Mouse (Mus musculus): ENCODE data around the gene Calcoco2. TPM values are rescaled to one million over a fixed set of nuclear protein-coding genes. Genes with fewer than 3 reads are reported as not detected.

Calcoco2 gene
- polyA plus RNA-seq, 1 experiment = not detected

GRCm38 (mm10) chr11:96070353-96070752 lies 41.4 kb downstream of the Calcoco2 start:
- Histone ChIP-seq H3K27ac (ENCODE audit: insufficient read depth, low read length) (no peak overlapping the region), H3K4me3 (replicated peaks; ENCODE audit: insufficient read depth, low read depth, low read length) (no peak overlapping the region), H3K4me1 (ENCODE audit: control insufficient read depth, insufficient read depth, low read length) (peaks cover 2% of the 10 kb centered on the region; the same call in 1 of the 2 replicates), H3K27me3 (ENCODE audit: control insufficient read depth, insufficient read depth, low read length) (no peaks in the 10 kb centered on the region)
- WGBS = 95% methylated on average over 7 of the region's 7 CpGs
- TF ChIP-seq CTCF (IDR thresholded peaks at IDR 0.05; ENCODE audit: borderline replicate concordance, insufficient read depth, low read depth, low read length) (no peak), POLR2A (IDR thresholded peaks at IDR 0.05; ENCODE audit: borderline replicate concordance, insufficient read depth, low read length) (no peak)
- no peak for DNase-seq

- WGBS = 30% methylated on average over 5 of the region's 5 CpGs
- H3K27me3 ChIP-seq (ENCODE audit: control insufficient read depth, insufficient read depth, low read length) = no peaks in the 10 kb centered on the region
- H3K4me3 ChIP-seq (replicated peaks; ENCODE audit: insufficient read depth, low read depth, low read length) = no peak overlapping the region
- H3K4me1 ChIP-seq (ENCODE audit: control insufficient read depth, insufficient read depth, low read length) = peaks cover 2% of the 10 kb centered on the region; the same call in 1 of the 2 replicates
- DNase-seq = peak in 1 of 2 experiments; percentile 15
- TF ChIP-seq POLR2A (IDR thresholded peaks at IDR 0.05; ENCODE audit: borderline replicate concordance, insufficient read depth, low read length) (no peak), CTCF (IDR thresholded peaks at IDR 0.05; ENCODE audit: borderline replicate concordance, insufficient read depth, low read depth, low read length) (no peak)
- H3K27ac ChIP-seq (ENCODE audit: insufficient read depth, low read length) = no peak overlapping the region
These were observed 43.5 kb downstream of the Calcoco2 start for GRCm38 (mm10) chr11:96068231-96068630.

GRCm38 (mm10) chr11:96065215-96065911 lies 46.4 kb downstream of the Calcoco2 start, which contains the start of gene Ube2z:
Ube2z (minus strand) TSS chr11:96065388.
- DNase-seq = peak; percentile 98 to 99
- H3K27me3 ChIP-seq (ENCODE audit: control insufficient read depth, insufficient read depth, low read length) = no peaks in the 10 kb centered on the region
- no peaks in the 10 kb centered on the region; the same call in 1 of the 2 replicates for H3K4me1 ChIP-seq (ENCODE audit: control insufficient read depth, insufficient read depth, low read length)
- 2% methylated on average over 47 of the region's 50 CpGs for WGBS
- TF ChIP-seq CTCF (IDR thresholded peaks at IDR 0.05; ENCODE audit: borderline replicate concordance, insufficient read depth, low read depth, low read length) = no peak; the same call in 1 of the 2 replicates
- peak; percentile 89 for TF ChIP-seq POLR2A (IDR thresholded peaks at IDR 0.05; ENCODE audit: borderline replicate concordance, insufficient read depth, low read length)
- H3K4me3 ChIP-seq (replicated peaks; ENCODE audit: insufficient read depth, low read depth, low read length) = peak within 1 kb of the TSS; percentile 98
- H3K27ac ChIP-seq (ENCODE audit: insufficient read depth, low read length) = peak within 1 kb of the TSS; percentile 97

GRCm38 (mm10) chr11:96064521-96065214 lies 47.1 kb downstream of the Calcoco2 start:
- H3K27ac ChIP-seq (ENCODE audit: insufficient read depth, low read length) = peak overlapping the region; percentile 76; the same call in 1 of the 2 replicates
- DNase-seq = no peak
- peak overlapping the region; percentile 98 for H3K4me3 ChIP-seq (replicated peaks; ENCODE audit: insufficient read depth, low read depth, low read length)
- WGBS = under 1% methylated on average over 62 of the region's 64 CpGs
- no peak for TF ChIP-seq POLR2A (IDR thresholded peaks at IDR 0.05; ENCODE audit: borderline replicate concordance, insufficient read depth, low read length)
- TF ChIP-seq CTCF (IDR thresholded peaks at IDR 0.05; ENCODE audit: borderline replicate concordance, insufficient read depth, low read depth, low read length) = no peak
- no peaks in the 10 kb centered on the region for H3K27me3 ChIP-seq (ENCODE audit: control insufficient read depth, insufficient read depth, low read length)
- H3K4me1 ChIP-seq (ENCODE audit: control insufficient read depth, insufficient read depth, low read length) = no peaks in the 10 kb centered on the region; the same call in 1 of the 2 replicates

GRCm38 (mm10) chr11:96058309-96058708 lies 53.5 kb downstream of the Calcoco2 start:
- TF ChIP-seq POLR2A (IDR thresholded peaks at IDR 0.05; ENCODE audit: borderline replicate concordance, insufficient read depth, low read length) = no peak
- TF ChIP-seq CTCF (IDR thresholded peaks at IDR 0.05; ENCODE audit: borderline replicate concordance, insufficient read depth, low read depth, low read length) = no peak
- DNase-seq = no peak
- Histone ChIP-seq H3K27ac (ENCODE audit: insufficient read depth, low read length) (no peak overlapping the region), H3K4me1 (ENCODE audit: control insufficient read depth, insufficient read depth, low read length) (no peaks in the 10 kb centered on the region; the same call in 1 of the 2 replicates), H3K27me3 (ENCODE audit: control insufficient read depth, insufficient read depth, low read length) (no peaks in the 10 kb centered on the region), H3K4me3 (replicated peaks; ENCODE audit: insufficient read depth, low read depth, low read length) (no peak overlapping the region)
- WGBS = 81% methylated on average over 4 of the region's 4 CpGs

- H3K27ac ChIP-seq (ENCODE audit: insufficient read depth, low read length) = no peak overlapping the region
These were observed 60.9 kb downstream of the Calcoco2 start for GRCm38 (mm10) chr11:96050854-96051253.

GRCm38 (mm10) chr11:96049939-96050338 lies 61.8 kb downstream of the Calcoco2 start:
- 82% methylated on average over 4 of the region's 4 CpGs for WGBS
- TF ChIP-seq CTCF (IDR thresholded peaks at IDR 0.05; ENCODE audit: borderline replicate concordance, insufficient read depth, low read depth, low read length) (no peak), POLR2A (IDR thresholded peaks at IDR 0.05; ENCODE audit: borderline replicate concordance, insufficient read depth, low read length) (no peak)
- H3K4me1 ChIP-seq (ENCODE audit: control insufficient read depth, insufficient read depth, low read length) = no peaks in the 10 kb centered on the region
- no peak for DNase-seq
- no peak overlapping the region for H3K27ac ChIP-seq (ENCODE audit: insufficient read depth, low read length)
- no peak overlapping the region for H3K4me3 ChIP-seq (replicated peaks; ENCODE audit: insufficient read depth, low read depth, low read length)
- no peaks in the 10 kb centered on the region for H3K27me3 ChIP-seq (ENCODE audit: control insufficient read depth, insufficient read depth, low read length)

More at GRCm38 (mm10) chr11:96050854-96051253, 60.9 kb downstream of the Calcoco2 start:
- TF ChIP-seq POLR2A (IDR thresholded peaks at IDR 0.05; ENCODE audit: borderline replicate concordance, insufficient read depth, low read length) (no peak), CTCF (IDR thresholded peaks at IDR 0.05; ENCODE audit: borderline replicate concordance, insufficient read depth, low read depth, low read length) (no peak)
- no peaks in the 10 kb centered on the region for H3K4me1 ChIP-seq (ENCODE audit: control insufficient read depth, insufficient read depth, low read length)
- no peak overlapping the region for H3K4me3 ChIP-seq (replicated peaks; ENCODE audit: insufficient read depth, low read depth, low read length)
- no peaks in the 10 kb centered on the region for H3K27me3 ChIP-seq (ENCODE audit: control insufficient read depth, insufficient read depth, low read length)
- DNase-seq = no peak
- WGBS = 93% methylated on average over 3 of the region's 3 CpGs

Other genes starting within 250 kb of the Calcoco2 start
- gene B4galnt2, start 197.1 kb downstream of the Calcoco2 start, polyA plus RNA-seq (2012; rRNA removed) = not detected in 2 replicates
- not detected in 2 replicates for gene Igf2bp1, start 106.0 kb downstream of the Calcoco2 start, polyA plus RNA-seq (2012; rRNA removed)
- not detected in 2 replicates for gene Gip, start 87.4 kb downstream of the Calcoco2 start, polyA plus RNA-seq (2012; rRNA removed)
- gene Snf8, start 77.1 kb downstream of the Calcoco2 start, polyA plus RNA-seq (2012; rRNA removed) = 75.0 and 83.5 TPM in 2 replicates
- 56.0 and 56.8 TPM in 2 replicates for gene Ube2z, start 46.6 kb downstream of the Calcoco2 start, polyA plus RNA-seq (2012; rRNA removed)
- 696 and 758 TPM in 2 replicates for gene Atp5g1, start 36.3 kb downstream of the Calcoco2 start, polyA plus RNA-seq (2012; rRNA removed)
- 0.39 and 0.52 TPM in 2 replicates for gene Ttll6, start 21.8 kb upstream of the Calcoco2 start, polyA plus RNA-seq (2012; rRNA removed)
- gene Hoxb13, start 82.4 kb upstream of the Calcoco2 start, polyA plus RNA-seq (2012; rRNA removed) = not detected in 2 replicates
- gene Hoxb9, start 159.5 kb upstream of the Calcoco2 start, polyA plus RNA-seq (2012; rRNA removed) = not detected in 2 replicates
- 0.11 and 1.0 TPM in 2 replicates for gene Hoxb8, start 169.9 kb upstream of the Calcoco2 start, polyA plus RNA-seq (2012; rRNA removed)
- gene Hoxb7, start 174.7 kb upstream of the Calcoco2 start, polyA plus RNA-seq (2012; rRNA removed) = 0.11 TPM in 1 of 2 replicates, not detected in the other
- 1.5 and 3.2 TPM in 2 replicates for gene Hoxb6, start 180.5 kb upstream of the Calcoco2 start, polyA plus RNA-seq (2012; rRNA removed)
- 6.8 and 9.3 TPM in 2 replicates for gene Hoxb5, start 191.4 kb upstream of the Calcoco2 start, polyA plus RNA-seq (2012; rRNA removed)
- 1.5 TPM in 2 replicates for gene Hoxb4, start 206.3 kb upstream of the Calcoco2 start, polyA plus RNA-seq (2012; rRNA removed)
- gene Hoxb3, start 211.4 kb upstream of the Calcoco2 start, polyA plus RNA-seq (2012; rRNA removed) = 5.4 and 5.5 TPM in 2 replicates
- gene Hoxb2, start 238.6 kb upstream of the Calcoco2 start, polyA plus RNA-seq (2012; rRNA removed) = 4.2 and 4.7 TPM in 2 replicates

Measured in cerebellum, adult 2 months (tissue).